Mouse (Mus musculus) liver, adult 2 months (tissue): ENCODE data around the gene Ppp1r10. TPM values are rescaled to one million over a fixed set of nuclear protein-coding genes. Genes with fewer than 3 reads are reported as not detected.

Experiments used
- DNase-seq: peaks from one replicate; pipeline ENCODE4 v3.0.0-alpha.2; 2011; ENCODE audit warnings: low read depth, low spot score; ENCODE audit errors: extremely low read depth
- H3K27ac ChIP-seq: fragments of 200-500 bp; replicated peaks from 2 replicates; pipeline ENCODE4 v1.5.1; 2012; ENCODE audit warnings: low read depth, mild to moderate bottlenecking, control low read depth, inconsistent platforms, low read length; ENCODE audit not compliant: insufficient read depth
- H3K27me3 ChIP-seq: fragments of 200-500 bp; 2 replicates; pipeline ENCODE4 v1.6.1; 2012; ENCODE audit warnings: mild to moderate bottlenecking, moderate library complexity, low read length, inconsistent platforms; ENCODE audit not compliant: control insufficient read depth, insufficient read depth
- H3K36me3 ChIP-seq: fragments of 200-500 bp; 2 replicates; pipeline ENCODE4 v1.6.1; 2012; ENCODE audit warnings: low read length, inconsistent platforms; ENCODE audit not compliant: control insufficient read depth, insufficient read depth
- H3K4me1 ChIP-seq: fragments of 200-500 bp; 2 replicates; pipeline ENCODE4 v1.6.1; 2011; ENCODE audit warnings: low read length; ENCODE audit not compliant: control insufficient read depth, insufficient read depth
- H3K4me3 ChIP-seq: fragments of 200-500 bp; 2 replicates; pipeline ENCODE4 v1.5.1; 2011; ENCODE audit warnings: low read depth, mild to moderate bottlenecking, control low read depth, low read length, moderate library complexity; ENCODE audit not compliant: insufficient read depth
- H3K79me2 ChIP-seq: fragments of 200-500 bp; 2 replicates; pipeline ENCODE4 v1.6.1; 2012; ENCODE audit warnings: inconsistent platforms, mild to moderate bottlenecking, low read length, moderate library complexity; ENCODE audit not compliant: control insufficient read depth, insufficient read depth
- H3K9ac ChIP-seq: fragments of 200-500 bp; 2 replicates; pipeline ENCODE4 v1.6.1; 2012; ENCODE audit warnings: low read depth, mild to moderate bottlenecking, control low read depth, inconsistent platforms, low read length
- CTCF ChIP-seq: fragments of 200-500 bp; IDR thresholded peaks from 2 replicates; pipeline ENCODE4 v1.5.1; 2011; ENCODE audit warnings: low read depth, low read length, control low read depth
- POLR2A ChIP-seq: fragments of 200-500 bp; IDR thresholded peaks from 2 replicates; pipeline ENCODE4 v1.6.1; 2011; ENCODE audit warnings: low read length, control low read depth; ENCODE audit not compliant: insufficient read depth; ENCODE audit errors: extremely low read depth
- WGBS: fragments of 180-500 bp; shearing (Covaris S2); methylation state at CpG from one replicate; pipeline ENCODE4 v1.1.7; 2018; 5-methylcytosine and 5-hydroxymethylcytosine counted together
- polyA plus RNA-seq: library from polyadenylated mRNA; depleted of rRNA; stranded (reverse); fragments of >200 nt; gene quantifications from 2 replicates; pipeline ENCODE4 v1.2.3, GENCODE M21; 2012
- total RNA-seq: library from RNA; depleted of rRNA; stranded (reverse); fragments of >200 nt; gene quantifications from 2 replicates; pipeline ENCODE4 v1.2.3, GENCODE M21; 2014

Gene Ppp1r10
- total and polyA plus RNA-seq, 2 experiments: 14.7 to 30.0 TPM

GRCm38 (mm10) chr17:35954665-35955064 lies 38.4 kb downstream of the Ppp1r10 start:
- no peak overlapping the region for H3K27ac ChIP-seq
- H3K9ac ChIP-seq: no peak overlapping the region
- H3K27me3 ChIP-seq: no peaks in the 10 kb centered on the region
- TF ChIP-seq CTCF (no peak), POLR2A (no peak)
- H3K79me2 ChIP-seq: no peaks in the 10 kb centered on the region
- DNase-seq: no peak
- H3K36me3 ChIP-seq: peaks cover 15% of the 10 kb centered on the region
- H3K4me1 ChIP-seq: no peaks in the 10 kb centered on the region
- 84% methylated on average over 8 of the region's 8 CpGs for WGBS
- no peak overlapping the region for H3K4me3 ChIP-seq

- 94% methylated on average over 15 of the region's 15 CpGs for WGBS
- H3K36me3 ChIP-seq: peaks cover 35% of the 10 kb centered on the region
- no peaks in the 10 kb centered on the region for H3K27me3 ChIP-seq
- H3K27ac ChIP-seq: no peak overlapping the region
- no peak for TF ChIP-seq CTCF
- no peak for TF ChIP-seq POLR2A
- H3K4me3 ChIP-seq: no peak overlapping the region
- H3K4me1 ChIP-seq: no peaks in the 10 kb centered on the region
- no peak for DNase-seq
- H3K79me2 ChIP-seq: no peaks in the 10 kb centered on the region
- no peak overlapping the region for H3K9ac ChIP-seq
Measured at GRCm38 (mm10) chr17:35958533-35959223, 42.4 kb downstream of the Ppp1r10 start.

DNA sequence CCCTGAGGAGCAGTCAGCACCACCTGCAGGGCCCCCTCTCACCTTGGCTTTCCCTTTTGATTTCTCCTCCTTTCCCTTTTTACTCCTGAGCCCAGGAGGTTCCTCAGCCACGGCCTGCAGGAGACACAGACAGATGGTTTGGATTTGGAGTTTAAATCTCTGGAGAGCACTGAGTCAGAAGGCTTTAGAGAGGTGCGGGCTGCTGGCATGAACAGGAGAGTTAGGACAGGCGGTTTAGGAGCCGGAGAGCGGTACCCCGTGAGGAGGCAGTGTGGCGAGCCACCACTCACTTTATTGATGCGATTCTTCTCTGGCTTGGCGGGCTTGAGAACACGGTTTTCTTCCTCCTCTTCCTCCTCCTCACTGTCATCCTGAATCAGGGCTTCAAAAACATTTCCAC lies 47.0 kb downstream of the Ppp1r10 start:
- H3K27ac ChIP-seq: no peak overlapping the region
- peaks cover 32% of the 10 kb centered on the region for H3K36me3 ChIP-seq

GRCm38 (mm10) chr17:35967621-35968020 lies 51.4 kb downstream of the Ppp1r10 start:
- H3K36me3 ChIP-seq: peaks cover 12% of the 10 kb centered on the region; the same call in 1 of the 2 replicates
- peaks cover 13% of the 10 kb centered on the region; the same call in 1 of the 2 replicates for H3K79me2 ChIP-seq
- H3K27ac ChIP-seq: no peak overlapping the region
- no peaks in the 10 kb centered on the region for H3K27me3 ChIP-seq
- no peak overlapping the region for H3K4me3 ChIP-seq
- no peak for DNase-seq
- TF ChIP-seq CTCF (no peak), POLR2A (no peak)
- 77% methylated on average over 2 of the region's 2 CpGs for WGBS
- peaks cover 14% of the 10 kb centered on the region for H3K4me1 ChIP-seq
- no peak overlapping the region for H3K9ac ChIP-seq

More for the DNA sequence above, 47.0 kb downstream of the Ppp1r10 start:
- Histone ChIP-seq H3K4me1 (peaks cover 5% of the 10 kb centered on the region; the same call in 1 of the 2 replicates), H3K9ac (no peak overlapping the region), H3K79me2 (peaks cover 4% of the 10 kb centered on the region; the same call in 1 of the 2 replicates), H3K4me3 (no peak overlapping the region), H3K27me3 (no peaks in the 10 kb centered on the region)
- no peak for DNase-seq
- TF ChIP-seq CTCF (no peak), POLR2A (no peak)
- WGBS: 89% methylated on average over 10 of the region's 10 CpGs

- H3K9ac ChIP-seq: peak within 1 kb of the TSS; percentile 90
- TF ChIP-seq CTCF (no peak), POLR2A (peak; percentile 40; the same call in 1 of the 2 replicates)
- 1% methylated on average over 68 of the region's 68 CpGs for WGBS
- peak within 1 kb of the TSS; percentile 84 for H3K4me3 ChIP-seq
- peak within 1 kb of the TSS; percentile 77 for H3K27ac ChIP-seq
- H3K36me3 ChIP-seq: peaks cover 2% of the 10 kb centered on the region; the same call in 1 of the 2 replicates
- DNase-seq: peak; percentile 90
- peaks cover 13% of the 10 kb centered on the region; the same call in 1 of the 2 replicates for H3K79me2 ChIP-seq
- H3K27me3 ChIP-seq: no peaks in the 10 kb centered on the region
- peaks cover 14% of the 10 kb centered on the region for H3K4me1 ChIP-seq
Measured at GRCm38 (mm10) chr17:35969418-35970389, 53.5 kb downstream of the Ppp1r10 start, which contains the start of gene Abcf1. Gene Abcf1 (minus strand): TSS chr17:35969761.
